Mouse (Mus musculus) E14TG2a.4 (cell line): ENCODE results near the gene Ston2.

Experiments
- CTCF ChIP-seq: conservative IDR thresholded peaks from 2 replicates; pipeline ENCODE4 v1.5.1; 2014; ENCODE audit warnings: low read length
- NANOG ChIP-seq: IDR thresholded peaks from 2 replicates; pipeline ENCODE4 v1.6.1; 2014; ENCODE audit warnings: borderline replicate concordance, low read length, mixed read lengths

DNA sequence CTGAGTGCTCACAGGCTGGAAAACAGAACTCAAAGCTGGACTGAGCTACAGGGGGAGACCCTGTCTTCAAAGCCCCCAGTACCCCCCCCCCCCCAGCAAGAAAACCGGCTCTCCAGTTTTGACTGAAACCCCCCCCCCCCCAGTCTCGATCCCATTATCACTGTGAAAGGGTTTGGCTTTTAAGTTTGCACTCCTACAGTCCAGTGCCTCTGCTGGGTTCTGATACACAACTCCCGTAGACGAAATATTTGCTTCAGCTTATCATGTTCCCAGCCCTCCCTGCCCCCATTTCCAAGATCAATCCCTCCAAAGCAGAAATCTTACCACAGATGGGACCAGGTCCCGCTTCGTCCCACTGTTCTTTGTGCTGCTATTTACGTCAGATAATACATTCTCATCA, 147.1 kb downstream of the Ston2 start:
- no peak for TF ChIP-seq CTCF
- no peak for TF ChIP-seq NANOG
